Mouse (Mus musculus) spleen, adult 2 months (tissue): ENCODE results near the gene Pelo. TPM values are rescaled to one million over a fixed set of nuclear protein-coding genes. Genes with fewer than 3 reads are reported as not detected.

Experiments used
- DNase-seq, 2 experiments: peaks; one replicate each; pipeline versions ENCODE4 v3.0.0 to v3.0.0-alpha.2; 2012 to 2021; ENCODE audit warnings: low spot score in 2 of 2, low read depth in 1 of 2
- H3K27ac ChIP-seq: fragments of 200-500 bp; 2 replicates; pipeline ENCODE4 v1.5.1; 2012; ENCODE audit warnings: low read length, inconsistent platforms; ENCODE audit not compliant: insufficient read depth
- H3K27me3 ChIP-seq: fragments of 200-500 bp; 2 replicates; pipeline ENCODE4 v1.6.1; 2012; ENCODE audit warnings: mild to moderate bottlenecking, moderate library complexity, low read length, inconsistent platforms; ENCODE audit not compliant: control insufficient read depth, insufficient read depth
- H3K36me3 ChIP-seq: fragments of 200-500 bp; 2 replicates; pipeline ENCODE4 v1.6.1; 2012; ENCODE audit warnings: mild to moderate bottlenecking, low read length, inconsistent platforms; ENCODE audit not compliant: control insufficient read depth, insufficient read depth
- H3K4me1 ChIP-seq: fragments of 200-500 bp; 2 replicates; pipeline ENCODE4 v1.6.1; 2011; ENCODE audit warnings: inconsistent platforms; ENCODE audit not compliant: control insufficient read depth, insufficient read depth, insufficient read length
- H3K4me3 ChIP-seq: fragments of 200-500 bp; 2 replicates; pipeline ENCODE4 v1.5.1; 2011; ENCODE audit warnings: mild to moderate bottlenecking, inconsistent platforms; ENCODE audit not compliant: insufficient read depth, insufficient read length; ENCODE audit errors: extremely low read depth
- CTCF ChIP-seq: fragments of 200-500 bp; IDR thresholded peaks from 2 replicates; pipeline ENCODE4 v1.5.1; 2011; ENCODE audit warnings: mild to moderate bottlenecking, inconsistent platforms; ENCODE audit not compliant: insufficient read depth, insufficient read length, insufficient replicate concordance; ENCODE audit errors: extremely low read depth
- POLR2A ChIP-seq: fragments of 200-500 bp; IDR thresholded peaks from 2 replicates; pipeline ENCODE4 v1.6.1; 2011; ENCODE audit warnings: low read depth, low read length, inconsistent platforms
- WGBS: fragments of 180-500 bp; shearing (Covaris S2); methylation state at CpG from one replicate; pipeline ENCODE4 v1.1.7; 2018; 5-methylcytosine and 5-hydroxymethylcytosine counted together
- polyA plus RNA-seq: library from polyadenylated mRNA; depleted of rRNA; stranded (reverse); fragments of >200 nt; gene quantifications from 2 replicates; pipeline ENCODE4 v1.2.3, GENCODE M21; 2012; rRNA removed

The Pelo gene
- 17.3 and 19.9 TPM in 2 replicates for polyA plus RNA-seq

GRCm38 (mm10) chr13:115090069-115090976, at the start of gene Pelo:
Gene Pelo, minus strand, starts transcription at chr13:115090186.
- TF ChIP-seq CTCF (no peak), POLR2A (peak; percentile 51)
- DNase-seq, result peak; percentile 82 to 95
- peak within 1 kb of the TSS; percentile 72 for H3K4me3 ChIP-seq

DNA sequence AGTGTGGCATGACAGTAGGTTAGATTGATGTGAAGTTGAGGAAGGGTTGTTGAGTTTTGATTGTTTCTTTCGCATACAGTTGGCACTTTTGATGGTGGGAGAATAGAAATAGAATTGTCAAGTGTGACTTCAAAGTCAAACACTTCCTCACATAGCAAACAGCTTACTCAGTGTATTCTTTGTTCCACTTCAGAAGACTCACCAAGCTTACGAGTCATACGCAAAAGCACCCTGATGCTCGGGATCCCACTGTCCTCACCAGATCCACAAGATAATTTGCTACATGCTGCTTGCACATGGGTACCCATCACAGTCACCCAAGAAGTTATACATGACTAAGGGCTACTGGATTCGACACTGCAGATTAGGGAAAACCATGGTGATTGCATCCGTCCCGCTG, 48.5 kb upstream of the Pelo start:
- no peaks in the 10 kb centered on the region for H3K27me3 ChIP-seq
- TF ChIP-seq POLR2A, result no peak
- TF ChIP-seq CTCF, result no peak
- DNase-seq, result no peak
- 87% methylated on average over 7 of the region's 7 CpGs for WGBS
- no peaks in the 10 kb centered on the region for H3K36me3 ChIP-seq
- H3K4me1 ChIP-seq, result no peaks in the 10 kb centered on the region
- H3K27ac ChIP-seq, result no peak overlapping the region
- H3K4me3 ChIP-seq, result no peak overlapping the region

More at GRCm38 (mm10) chr13:115090069-115090976, at the start of gene Pelo:
- peak within 1 kb of the TSS; percentile 71 for H3K27ac ChIP-seq
- peaks cover 9% of the 10 kb centered on the region; the same call in 1 of the 2 replicates for H3K4me1 ChIP-seq
- peaks cover 2% of the 10 kb centered on the region; the same call in 1 of the 2 replicates for H3K36me3 ChIP-seq
- WGBS, result 2% methylated on average over 60 of the region's 60 CpGs
- no peaks in the 10 kb centered on the region for H3K27me3 ChIP-seq

GRCm38 (mm10) chr13:115136761-115137160, 46.8 kb upstream of the Pelo start:
- Histone ChIP-seq H3K27ac (no peak overlapping the region), H3K4me1 (no peaks in the 10 kb centered on the region), H3K36me3 (no peaks in the 10 kb centered on the region), H3K4me3 (no peak overlapping the region), H3K27me3 (no peaks in the 10 kb centered on the region)
- TF ChIP-seq CTCF (no peak), POLR2A (no peak)
- DNase-seq, result peak in 1 of 2 experiments; percentile 2
- 51% methylated on average over 3 of the region's 3 CpGs for WGBS

- DNase-seq, result no peak
- no peak overlapping the region for H3K27ac ChIP-seq
- 81% methylated on average over 5 of the region's 5 CpGs for WGBS
Observed at GRCm38 (mm10) chr13:115132435-115132834, 42.4 kb upstream of the Pelo start.

DNA sequence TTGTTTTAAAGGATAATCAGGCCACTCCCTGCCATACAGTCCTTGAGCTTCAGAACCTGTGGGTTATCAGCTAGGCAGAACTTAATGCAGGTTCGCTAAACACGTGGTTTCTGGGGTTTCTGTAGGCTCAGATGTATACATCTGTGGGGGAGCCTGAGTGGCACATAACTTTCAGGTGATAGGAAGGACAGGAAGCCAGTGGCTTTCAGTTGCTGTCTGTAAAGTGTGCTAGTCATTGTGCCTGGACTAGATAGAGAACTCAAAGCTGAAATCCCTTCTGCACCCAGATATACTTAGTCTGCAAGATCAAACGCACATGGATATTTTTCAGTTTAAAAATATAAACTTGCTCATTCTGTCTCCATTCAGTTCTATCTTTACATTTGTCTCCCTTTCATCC, 41.4 kb upstream of the Pelo start:
- no peak for DNase-seq
- TF ChIP-seq POLR2A (no peak), CTCF (no peak)
- H3K27ac ChIP-seq, result no peak overlapping the region
- no peaks in the 10 kb centered on the region for H3K36me3 ChIP-seq
- 8% methylated on average over 3 of the region's 3 CpGs for WGBS
- no peaks in the 10 kb centered on the region for H3K27me3 ChIP-seq
- no peaks in the 10 kb centered on the region for H3K4me1 ChIP-seq
- no peak overlapping the region for H3K4me3 ChIP-seq

More at GRCm38 (mm10) chr13:115132435-115132834, 42.4 kb upstream of the Pelo start:
- Histone ChIP-seq H3K27me3 (no peaks in the 10 kb centered on the region), H3K36me3 (no peaks in the 10 kb centered on the region), H3K4me3 (no peak overlapping the region), H3K4me1 (no peaks in the 10 kb centered on the region)
- TF ChIP-seq CTCF (no peak), POLR2A (no peak)

GRCm38 (mm10) chr13:115130035-115130434, 40.0 kb upstream of the Pelo start:
- H3K4me3 ChIP-seq, result no peak overlapping the region
- no peak for DNase-seq
- H3K36me3 ChIP-seq, result no peaks in the 10 kb centered on the region
- no peak for TF ChIP-seq POLR2A
- no peak for TF ChIP-seq CTCF
- H3K4me1 ChIP-seq, result no peaks in the 10 kb centered on the region
- no peak overlapping the region for H3K27ac ChIP-seq
- no peaks in the 10 kb centered on the region for H3K27me3 ChIP-seq
- 37% methylated on average over 2 of the region's 2 CpGs for WGBS

GRCm38 (mm10) chr13:115127826-115128225, 37.8 kb upstream of the Pelo start:
- no peak overlapping the region for H3K4me3 ChIP-seq
- DNase-seq, result no peak
- H3K27me3 ChIP-seq, result no peaks in the 10 kb centered on the region
- no peaks in the 10 kb centered on the region for H3K36me3 ChIP-seq
- 85% methylated on average over 1 of the region's 1 CpGs for WGBS
- no peaks in the 10 kb centered on the region for H3K4me1 ChIP-seq
- TF ChIP-seq POLR2A (no peak), CTCF (no peak)
- H3K27ac ChIP-seq, result no peak overlapping the region
